Mouse (Mus musculus) stomach, embryonic 14.5 days (tissue): ENCODE measurements around the gene Arhgef3. TPM values are rescaled to one million over a fixed set of nuclear protein-coding genes. Genes with fewer than 3 reads are reported as not detected.
A peak's percentile ranks its signal among the peaks of the same experiment; 100 is the strongest.

Experiments used
- ATAC-seq: fragments of 200-750 bp; cut with Nextera tagmentation; 2 replicates; pipeline ENCODE4 v1.8.0; 2017; ENCODE audit warnings: low read depth, moderate TSS enrichment; ENCODE audit not compliant: insufficient number of reproducible peaks, insufficient read depth, low FRiP score
- H3K27ac ChIP-seq: fragments of 300-500 bp; sonication (generic); 2 replicates; pipeline ENCODE4 v1.5.1; 2014; ENCODE audit warnings: mild to moderate bottlenecking, low read length, moderate library complexity, mixed read lengths
- H3K27me3 ChIP-seq: fragments of 300-500 bp; sonication (generic); 2 replicates; pipeline ENCODE4 v1.6.1; 2014; ENCODE audit warnings: low read length, control low read depth, mixed read lengths; ENCODE audit not compliant: control insufficient read depth, insufficient read depth
- H3K36me3 ChIP-seq: fragments of 300-500 bp; sonication (generic); 2 replicates; pipeline ENCODE4 v1.6.1; 2014; ENCODE audit warnings: mild to moderate bottlenecking, control low read depth, low read length, moderate library complexity, mixed read lengths; ENCODE audit not compliant: control insufficient read depth, insufficient read depth
- H3K4me1 ChIP-seq: fragments of 300-500 bp; sonication (generic); 2 replicates; pipeline ENCODE4 v1.6.1; 2014; ENCODE audit warnings: low read length, control low read depth, mixed read lengths; ENCODE audit not compliant: control insufficient read depth, insufficient read depth
- H3K4me2 ChIP-seq: fragments of 300-500 bp; sonication (generic); replicated peaks from 2 replicates; pipeline ENCODE4 v1.6.1; 2014; ENCODE audit warnings: low read depth, low read length, control low read depth
- H3K4me3 ChIP-seq: fragments of 300-500 bp; sonication (generic); 2 replicates; pipeline ENCODE4 v1.5.1; 2014; ENCODE audit warnings: low read depth, low read length, control low read depth
- H3K9ac ChIP-seq: fragments of 300-500 bp; sonication (generic); replicated peaks from 2 replicates; pipeline ENCODE4 v1.6.1; 2014; ENCODE audit warnings: low read depth, mild to moderate bottlenecking, control low read depth, low read length, moderate library complexity, mixed read lengths
- H3K9me3 ChIP-seq: fragments of 300-500 bp; sonication (generic); 2 replicates; pipeline ENCODE4 v1.6.1; 2016; ENCODE audit warnings: low read depth, low read length, control low read depth; ENCODE audit not compliant: control insufficient read depth
- WGBS: fragments of 180-500 bp; shearing (Covaris S2); extraction: QIAGEN DNeasy Blood & Tissue Kit; methylation state at CpG from one replicate; pipeline ENCODE4 v1.1.7; 2014; 5-methylcytosine and 5-hydroxymethylcytosine counted together
- polyA plus RNA-seq: library from polyadenylated mRNA; unstranded; fragments of >200 nt; fragmentation: Nextera tagmentation; extraction: Ambion mirVana; gene quantifications from 2 replicates; pipeline ENCODE4 v1.2.1, GENCODE M21; 2014

Arhgef3 gene
- polyA plus RNA-seq, 1 experiment from 2014 or later: 16.4 TPM

GRCm38 (mm10) chr14:27345051-27345885 lies 230.6 kb downstream of the Arhgef3 start:
- Histone ChIP-seq H3K27ac (no peak overlapping the region), H3K27me3 (no peaks in the 10 kb centered on the region), H3K4me3 (no peak overlapping the region), H3K9me3 (no peaks in the 10 kb centered on the region; the same call in 1 of the 2 replicates), H3K36me3 (no peaks in the 10 kb centered on the region), H3K4me1 (0 out of 2 replicates have a peak, but pooled peaks cover 4% of the 10 kb centered on the region), H3K9ac (no peak overlapping the region), H3K4me2 (no peak overlapping the region)
- 72% methylated on average over 7 of the region's 7 CpGs for WGBS
- ATAC-seq: no peak

DNA sequence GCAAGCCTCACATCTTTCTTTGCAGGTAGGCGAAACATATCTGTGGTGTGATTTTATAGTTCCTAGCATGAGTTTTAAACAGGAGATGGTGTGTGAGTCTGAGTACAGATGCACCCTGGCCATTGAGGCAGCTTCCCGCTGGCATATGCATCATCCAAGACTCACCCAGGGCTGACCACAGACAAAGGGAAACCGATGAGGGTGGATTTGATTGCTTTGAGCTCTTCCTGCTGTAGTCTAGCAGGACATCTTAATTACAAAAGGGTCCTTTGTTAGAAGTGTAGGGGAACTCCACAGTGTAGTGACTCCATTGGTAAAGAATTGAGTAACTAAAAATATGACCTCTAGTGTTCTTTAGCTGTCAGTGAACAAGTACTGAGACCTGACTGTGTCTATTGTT lies 232.5 kb downstream of the Arhgef3 start:
- ATAC-seq: no peak
- no peaks in the 10 kb centered on the region for H3K36me3 ChIP-seq
- WGBS: 78% methylated on average over 3 of the region's 3 CpGs

GRCm38 (mm10) chr14:27347666-27348065 lies 233.0 kb downstream of the Arhgef3 start:
- WGBS: 74% methylated on average over 5 of the region's 5 CpGs
- Histone ChIP-seq H3K4me3 (no peak overlapping the region), H3K9ac (no peak overlapping the region), H3K9me3 (no peaks in the 10 kb centered on the region; the same call in 1 of the 2 replicates), H3K36me3 (no peaks in the 10 kb centered on the region), H3K4me1 (peaks cover 10% of the 10 kb centered on the region; the same call in 1 of the 2 replicates), H3K27ac (no peak overlapping the region), H3K27me3 (no peaks in the 10 kb centered on the region), H3K4me2 (no peak overlapping the region)
- no peak for ATAC-seq

More for the DNA sequence above, 232.5 kb downstream of the Arhgef3 start:
- no peaks in the 10 kb centered on the region; the same call in 1 of the 2 replicates for H3K9me3 ChIP-seq
- no peak overlapping the region for H3K4me3 ChIP-seq
- no peak overlapping the region for H3K4me2 ChIP-seq
- H3K27me3 ChIP-seq: no peaks in the 10 kb centered on the region
- no peak overlapping the region for H3K27ac ChIP-seq
- no peak overlapping the region for H3K9ac ChIP-seq
- H3K4me1 ChIP-seq: peaks cover 10% of the 10 kb centered on the region; the same call in 1 of the 2 replicates

DNA sequence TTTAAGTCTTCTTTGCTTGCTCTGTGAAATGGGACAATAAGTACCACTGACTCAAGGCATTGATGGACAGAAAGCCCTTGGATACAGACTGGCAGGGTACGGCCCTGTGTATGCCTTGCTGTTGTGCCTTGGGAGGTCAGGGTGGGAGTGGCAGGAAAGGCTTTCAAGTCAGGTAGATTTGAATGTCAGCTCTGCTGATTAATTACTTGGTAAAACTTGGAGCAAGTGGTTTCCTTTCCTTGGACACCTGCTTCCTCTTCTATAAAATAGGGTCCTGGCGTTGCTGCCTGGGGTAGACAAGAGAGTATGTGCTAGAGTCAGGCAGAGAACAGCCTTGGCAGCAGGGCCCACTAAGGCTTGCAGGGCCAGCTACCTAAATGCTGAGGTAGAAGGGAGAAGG lies 233.4 kb downstream of the Arhgef3 start:
- 78% methylated on average over 2 of the region's 2 CpGs for WGBS
- H3K27ac ChIP-seq: no peak overlapping the region

GRCm38 (mm10) chr14:27348656-27349055 lies 234.0 kb downstream of the Arhgef3 start:
- Histone ChIP-seq H3K9me3 (no peaks in the 10 kb centered on the region; the same call in 1 of the 2 replicates), H3K4me3 (no peak overlapping the region)
- WGBS: 94% methylated on average over 4 of the region's 4 CpGs

More for the DNA sequence above, 233.4 kb downstream of the Arhgef3 start:
- H3K9me3 ChIP-seq: no peaks in the 10 kb centered on the region; the same call in 1 of the 2 replicates
- no peak overlapping the region for H3K4me2 ChIP-seq
- no peak overlapping the region for H3K4me3 ChIP-seq
- no peak overlapping the region for H3K9ac ChIP-seq
- no peaks in the 10 kb centered on the region for H3K27me3 ChIP-seq
- H3K4me1 ChIP-seq: peaks cover 10% of the 10 kb centered on the region; the same call in 1 of the 2 replicates
- H3K36me3 ChIP-seq: no peaks in the 10 kb centered on the region
- ATAC-seq: no peak

DNA sequence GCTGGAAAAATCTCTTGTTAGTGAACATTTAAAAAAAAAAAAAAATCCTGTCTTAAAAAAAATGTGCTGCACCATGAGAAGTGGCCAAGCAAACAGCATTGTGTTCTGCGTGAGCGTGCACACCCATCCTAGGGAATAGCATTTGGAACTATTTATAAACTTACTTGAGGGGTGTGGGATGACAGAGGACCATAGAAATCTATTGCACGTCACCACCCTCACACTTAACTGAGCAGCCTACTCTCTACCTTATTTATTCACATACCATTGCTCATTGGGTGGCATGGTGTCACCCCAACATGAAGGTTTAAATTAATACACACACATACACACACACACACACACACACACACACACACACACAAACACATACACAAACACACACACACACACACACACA lies 234.4 kb downstream of the Arhgef3 start:
- Histone ChIP-seq H3K36me3 (no peaks in the 10 kb centered on the region), H3K4me2 (no peak overlapping the region), H3K9ac (no peak overlapping the region), H3K27me3 (no peaks in the 10 kb centered on the region), H3K4me1 (peaks cover 10% of the 10 kb centered on the region; the same call in 1 of the 2 replicates), H3K9me3 (no peaks in the 10 kb centered on the region; the same call in 1 of the 2 replicates), H3K27ac (no peak overlapping the region), H3K4me3 (no peak overlapping the region)
- ATAC-seq: no peak
- 78% methylated on average over 3 of the region's 3 CpGs for WGBS

More at GRCm38 (mm10) chr14:27348656-27349055, 234.0 kb downstream of the Arhgef3 start:
- Histone ChIP-seq H3K36me3 (no peaks in the 10 kb centered on the region), H3K9ac (no peak overlapping the region), H3K4me2 (no peak overlapping the region), H3K27ac (no peak overlapping the region), H3K27me3 (no peaks in the 10 kb centered on the region), H3K4me1 (peaks cover 10% of the 10 kb centered on the region; the same call in 1 of the 2 replicates)
- no peak for ATAC-seq

GRCm38 (mm10) chr14:27349828-27350729 lies 235.4 kb downstream of the Arhgef3 start:
- no peaks in the 10 kb centered on the region; the same call in 1 of the 2 replicates for H3K9me3 ChIP-seq
- H3K4me2 ChIP-seq: no peak overlapping the region
- H3K4me3 ChIP-seq: no peak overlapping the region
- no peaks in the 10 kb centered on the region for H3K36me3 ChIP-seq
- no peak for ATAC-seq
- H3K4me1 ChIP-seq: peaks cover 10% of the 10 kb centered on the region; the same call in 1 of the 2 replicates
- no peak overlapping the region; the same call in 1 of the 2 replicates for H3K27ac ChIP-seq
- no peaks in the 10 kb centered on the region for H3K27me3 ChIP-seq
- no peak overlapping the region for H3K9ac ChIP-seq
- WGBS: 77% methylated on average over 17 of the region's 17 CpGs

DNA sequence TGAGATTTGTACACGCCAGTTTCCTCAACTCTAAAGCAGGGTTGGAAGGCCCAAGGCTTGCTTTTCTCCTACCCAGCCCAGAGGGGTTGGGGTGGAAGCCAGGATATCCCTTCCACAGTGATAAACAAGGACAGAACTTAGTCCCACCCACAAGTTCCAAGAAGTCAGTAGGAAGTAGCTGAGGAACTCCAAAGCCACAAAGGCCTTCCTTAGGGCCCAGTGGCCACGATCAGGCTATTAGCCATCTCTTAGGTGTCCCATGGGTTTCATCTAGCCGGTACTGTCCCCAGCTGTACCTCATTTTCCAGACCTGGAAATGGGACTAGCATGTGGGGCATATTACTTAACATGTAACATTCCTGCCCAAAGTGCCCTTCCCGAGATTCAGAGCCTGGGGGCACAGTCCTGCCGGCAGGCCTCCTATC lies 236.4 kb downstream of the Arhgef3 start:
- Histone ChIP-seq H3K9ac (no peak overlapping the region), H3K27me3 (no peaks in the 10 kb centered on the region), H3K36me3 (no peaks in the 10 kb centered on the region), H3K27ac (peak overlapping the region; percentile 50), H3K4me1 (peaks cover 10% of the 10 kb centered on the region; the same call in 1 of the 2 replicates), H3K4me3 (no peak overlapping the region), H3K9me3 (no peaks in the 10 kb centered on the region; the same call in 1 of the 2 replicates), H3K4me2 (no peak overlapping the region)
- no peak for ATAC-seq
- WGBS: 66% methylated on average over 5 of the region's 5 CpGs
